Mouse (Mus musculus): ENCODE measurements around the gene Fgfr2. TPM values are rescaled to one million over a fixed set of nuclear protein-coding genes. Genes with fewer than 3 reads are reported as not detected.
A peak's percentile ranks its signal among the peaks of the same experiment; 100 is the strongest.

Fgfr2 gene
- polyA plus RNA-seq, 1 experiment from 2014 or later = 121 TPM

- ATAC-seq (ENCODE audit: insufficient number of reproducible peaks, insufficient read depth, low FRiP score, low TSS enrichment) = peak; percentile 97
- Histone ChIP-seq H3K4me1 (peaks cover 7% of the 10 kb centered on the region; the same call in 1 of the 2 replicates), H3K27ac (peak within 1 kb of the TSS; percentile 89), H3K4me2 (replicated peaks) (peak within 1 kb of the TSS; percentile 60), H3K4me3 (peak within 1 kb of the TSS; percentile 81), H3K9me3 (no peaks in the 10 kb centered on the region), H3K9ac (peak within 1 kb of the TSS; percentile 84), H3K36me3 (peaks cover 24% of the 10 kb centered on the region), H3K27me3 (peaks cover 28% of the 10 kb centered on the region)
- under 1% methylated on average over 43 of the region's 51 CpGs for WGBS
These were observed 1563.0 kb downstream of the Fgfr2 start, which contains the start of gene Bub3 for GRCm38 (mm10) chr7:131559986-131560696. Bub3 (plus strand) TSS chr7:131560222.

GRCm38 (mm10) chr7:131557751-131558150 lies 1565.4 kb downstream of the Fgfr2 start:
- 43% methylated on average over 2 of the region's 2 CpGs for WGBS
- Histone ChIP-seq H3K9ac (no peak overlapping the region), H3K4me1 (peaks cover 19% of the 10 kb centered on the region)

DNA sequence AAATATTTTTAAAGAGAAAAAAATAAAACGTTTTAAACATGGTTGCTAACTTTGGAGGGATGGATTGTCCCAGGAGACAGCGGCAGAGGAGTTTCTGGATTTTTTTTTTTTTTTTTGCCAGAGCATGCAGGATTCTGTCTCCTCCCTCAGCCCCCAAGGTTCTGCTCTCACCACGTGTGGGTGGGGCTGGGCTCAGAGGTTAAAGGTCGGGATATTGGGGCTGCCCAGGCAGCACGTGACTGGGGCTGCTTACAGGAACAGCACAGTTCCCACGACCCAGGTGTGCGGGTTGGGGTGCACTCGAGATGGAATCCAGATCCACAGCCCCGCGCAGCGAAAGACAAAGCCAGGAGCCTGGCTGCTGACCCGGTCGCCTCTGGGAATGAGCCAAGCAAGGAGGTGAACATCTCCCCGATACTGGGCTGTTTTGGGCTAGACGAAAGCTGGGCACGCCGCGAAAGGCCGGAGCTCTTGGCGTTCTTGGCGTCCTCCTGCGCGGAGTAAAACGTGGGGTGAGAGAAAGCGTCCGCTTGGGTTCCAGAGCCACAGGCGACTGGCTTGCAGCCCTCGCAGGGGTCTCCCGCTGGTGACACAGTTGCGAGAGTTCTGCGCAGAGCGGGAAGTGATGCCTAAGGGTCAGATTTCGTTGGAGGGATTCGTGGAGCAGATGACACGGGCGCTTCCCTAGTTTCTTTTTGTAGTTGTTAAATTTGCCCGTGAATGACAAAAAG lies 1566.4 kb downstream of the Fgfr2 start:
- WGBS = under 1% methylated on average over 37 of the region's 37 CpGs
- peaks cover 13% of the 10 kb centered on the region for H3K4me1 ChIP-seq
- H3K27ac ChIP-seq = no peak overlapping the region
- H3K36me3 ChIP-seq = no peaks in the 10 kb centered on the region
- peak overlapping the region; percentile 9; the same call in 1 of the 2 replicates for H3K4me3 ChIP-seq
- no peak overlapping the region for H3K9ac ChIP-seq
- peak overlapping the region; percentile 20 for H3K4me2 ChIP-seq (replicated peaks)
- peaks cover 63% of the 10 kb centered on the region for H3K27me3 ChIP-seq
- H3K9me3 ChIP-seq = no peaks in the 10 kb centered on the region
- ATAC-seq (ENCODE audit: insufficient number of reproducible peaks, insufficient read depth, low FRiP score, low TSS enrichment) = no peak

More at GRCm38 (mm10) chr7:131557751-131558150, 1565.4 kb downstream of the Fgfr2 start:
- no peak for ATAC-seq (ENCODE audit: insufficient number of reproducible peaks, insufficient read depth, low FRiP score, low TSS enrichment)
- Histone ChIP-seq H3K4me2 (replicated peaks) (no peak overlapping the region), H3K9me3 (no peaks in the 10 kb centered on the region), H3K27ac (no peak overlapping the region), H3K4me3 (no peak overlapping the region), H3K36me3 (peaks cover 9% of the 10 kb centered on the region), H3K27me3 (peaks cover 52% of the 10 kb centered on the region)

DNA sequence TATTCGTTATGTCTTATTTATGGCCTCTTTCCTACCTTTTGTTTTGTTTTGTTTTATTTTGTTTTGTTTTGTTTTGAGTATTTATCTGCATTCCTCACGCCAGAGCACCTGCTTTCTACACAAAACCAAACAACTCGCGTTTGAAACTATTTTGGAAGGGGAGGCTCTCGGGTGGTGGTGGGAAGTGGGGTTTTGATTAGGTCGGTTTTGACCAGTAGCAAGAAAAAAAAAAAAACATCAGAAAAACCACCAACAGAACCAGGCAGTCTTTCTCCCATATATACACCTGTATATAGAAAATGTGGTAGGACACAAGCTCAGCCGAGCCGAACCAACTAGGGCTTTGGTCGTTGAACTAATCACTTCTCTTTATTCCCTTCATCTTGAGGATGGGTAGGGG lies 1567.0 kb downstream of the Fgfr2 start:
- no peak overlapping the region for H3K4me3 ChIP-seq
- 1% methylated on average over 9 of the region's 9 CpGs for WGBS

GRCm38 (mm10) chr7:131555301-131556081 lies 1567.7 kb downstream of the Fgfr2 start:
- Histone ChIP-seq H3K9ac (no peak overlapping the region), H3K4me3 (peak overlapping the region; percentile 15; the same call in 1 of the 2 replicates), H3K4me2 (replicated peaks) (peak overlapping the region; percentile 26), H3K36me3 (no peaks in the 10 kb centered on the region), H3K27me3 (peaks cover 75% of the 10 kb centered on the region), H3K9me3 (no peaks in the 10 kb centered on the region), H3K4me1 (peaks cover 12% of the 10 kb centered on the region), H3K27ac (no peak overlapping the region)
- WGBS = under 1% methylated on average over 68 of the region's 68 CpGs
- no peak for ATAC-seq (ENCODE audit: insufficient number of reproducible peaks, insufficient read depth, low FRiP score, low TSS enrichment)

More for the DNA sequence above, 1567.0 kb downstream of the Fgfr2 start:
- Histone ChIP-seq H3K9ac (no peak overlapping the region), H3K27ac (no peak overlapping the region), H3K4me2 (replicated peaks) (0 out of 2 replicates have a peak overlapping the region, but pooled peaks have one; percentile 26), H3K4me1 (peaks cover 12% of the 10 kb centered on the region), H3K36me3 (no peaks in the 10 kb centered on the region), H3K27me3 (peaks cover 69% of the 10 kb centered on the region), H3K9me3 (no peaks in the 10 kb centered on the region)
- ATAC-seq (ENCODE audit: insufficient number of reproducible peaks, insufficient read depth, low FRiP score, low TSS enrichment) = no peak

- Histone ChIP-seq H3K27me3 (peaks cover 84% of the 10 kb centered on the region), H3K9ac (peak overlapping the region; percentile 38; the same call in 1 of the 2 replicates), H3K4me1 (peaks cover 12% of the 10 kb centered on the region), H3K4me3 (peak overlapping the region; percentile 37), H3K36me3 (no peaks in the 10 kb centered on the region), H3K9me3 (no peaks in the 10 kb centered on the region), H3K4me2 (replicated peaks) (peak overlapping the region; percentile 57), H3K27ac (no peak overlapping the region)
- 0 out of 2 replicates have a peak, but pooled peaks have one; percentile 8 for ATAC-seq (ENCODE audit: insufficient number of reproducible peaks, insufficient read depth, low FRiP score, low TSS enrichment)
- under 1% methylated on average over 39 of the region's 45 CpGs for WGBS
These were observed 1568.6 kb downstream of the Fgfr2 start for GRCm38 (mm10) chr7:131554341-131555180.

GRCm38 (mm10) chr7:131553771-131554175 lies 1569.4 kb downstream of the Fgfr2 start:
- Histone ChIP-seq H3K36me3 (no peaks in the 10 kb centered on the region), H3K27ac (no peak overlapping the region), H3K4me1 (peaks cover 12% of the 10 kb centered on the region), H3K9ac (peak overlapping the region; percentile 38; the same call in 1 of the 2 replicates), H3K27me3 (peaks cover 92% of the 10 kb centered on the region), H3K4me2 (replicated peaks) (peak overlapping the region; percentile 57), H3K4me3 (peak overlapping the region; percentile 37), H3K9me3 (no peaks in the 10 kb centered on the region)
- ATAC-seq (ENCODE audit: insufficient number of reproducible peaks, insufficient read depth, low FRiP score, low TSS enrichment) = 0 out of 2 replicates have a peak, but pooled peaks have one; percentile 16
- 1% methylated on average over 38 of the region's 39 CpGs for WGBS

DNA sequence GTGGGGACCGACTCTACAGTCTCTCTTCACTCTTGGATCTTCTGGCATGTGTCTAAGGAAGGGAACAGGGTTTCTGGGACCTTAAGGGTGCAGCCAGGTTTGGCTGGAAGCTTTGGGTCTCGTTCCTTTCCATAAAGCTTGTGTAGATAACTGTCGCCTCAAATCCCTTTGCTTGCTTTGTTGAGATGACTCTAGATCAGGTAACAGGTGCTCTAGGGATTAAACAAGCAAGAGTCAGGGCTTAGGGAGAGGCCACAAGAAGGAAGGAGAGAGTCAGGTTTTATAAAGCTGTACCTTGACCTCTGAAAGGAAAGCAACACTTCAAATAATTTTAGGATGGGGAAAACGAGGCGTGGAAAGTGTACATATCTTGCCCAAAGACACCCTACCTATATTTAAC lies 1570.4 kb downstream of the Fgfr2 start:
- no peak overlapping the region for H3K27ac ChIP-seq
- peaks cover 12% of the 10 kb centered on the region for H3K4me1 ChIP-seq
- H3K36me3 ChIP-seq = no peaks in the 10 kb centered on the region
- WGBS = 2% methylated on average over 5 of the region's 5 CpGs
- H3K9ac ChIP-seq = no peak overlapping the region
- peaks cover 94% of the 10 kb centered on the region for H3K27me3 ChIP-seq
- no peaks in the 10 kb centered on the region for H3K9me3 ChIP-seq
- H3K4me2 ChIP-seq (replicated peaks) = no peak overlapping the region
- no peak overlapping the region for H3K4me3 ChIP-seq
- no peak for ATAC-seq (ENCODE audit: insufficient number of reproducible peaks, insufficient read depth, low FRiP score, low TSS enrichment)

- Histone ChIP-seq H3K27ac (no peak overlapping the region), H3K4me2 (replicated peaks) (no peak overlapping the region), H3K9ac (no peak overlapping the region), H3K36me3 (no peaks in the 10 kb centered on the region), H3K4me1 (peaks cover 12% of the 10 kb centered on the region), H3K4me3 (no peak overlapping the region), H3K9me3 (no peaks in the 10 kb centered on the region), H3K27me3 (peaks cover 94% of the 10 kb centered on the region)
- no peak for ATAC-seq (ENCODE audit: insufficient number of reproducible peaks, insufficient read depth, low FRiP score, low TSS enrichment)
- WGBS = under 1% methylated on average over 42 of the region's 42 CpGs
These were observed 1571.0 kb downstream of the Fgfr2 start for GRCm38 (mm10) chr7:131551931-131552741.

DNA sequence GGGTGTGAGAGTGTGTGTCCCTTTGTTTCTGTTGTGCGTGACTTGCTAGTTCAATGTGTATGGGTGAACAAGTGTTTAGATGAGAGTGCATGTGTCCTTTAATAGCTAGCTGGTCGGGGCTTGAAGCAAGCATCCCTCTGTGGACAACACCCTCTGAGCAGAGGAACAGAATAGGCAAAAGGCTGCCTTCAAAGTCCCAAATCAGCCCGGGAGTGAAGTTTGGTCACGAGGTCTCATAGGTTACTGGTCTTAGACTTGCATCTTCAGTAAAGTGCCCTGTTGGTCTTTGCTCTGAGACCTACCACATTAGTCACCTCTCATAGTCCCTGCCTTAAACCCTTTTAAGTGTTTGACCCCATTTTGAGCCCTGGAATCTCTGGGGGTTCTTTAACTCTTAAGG lies 1571.7 kb downstream of the Fgfr2 start:
- Histone ChIP-seq H3K36me3 (no peaks in the 10 kb centered on the region), H3K4me2 (replicated peaks) (no peak overlapping the region), H3K27ac (no peak overlapping the region), H3K27me3 (peaks cover 94% of the 10 kb centered on the region), H3K4me3 (no peak overlapping the region), H3K9ac (no peak overlapping the region), H3K9me3 (no peaks in the 10 kb centered on the region), H3K4me1 (peaks cover 12% of the 10 kb centered on the region)
- WGBS = 4% methylated on average over 4 of the region's 4 CpGs
- no peak for ATAC-seq (ENCODE audit: insufficient number of reproducible peaks, insufficient read depth, low FRiP score, low TSS enrichment)

Data from embryonic facial prominence, embryonic 12.5 days (tissue).